Mouse (Mus musculus) embryonic facial prominence, embryonic 10.5 days (tissue): ENCODE data around the gene Cyth4. TPM values are rescaled to one million over a fixed set of nuclear protein-coding genes. Genes with fewer than 3 reads are reported as not detected.
A peak's percentile ranks its signal among the peaks of the same experiment; 100 is the strongest.

Experiments used
- DNase-seq: peaks from one replicate; pipeline ENCODE4 v3.0.0-alpha.2; 2017; ENCODE audit warnings: low spot score
- H3K27ac ChIP-seq: fragments of 300-500 bp; sonication (generic); replicated peaks from 2 replicates; pipeline ENCODE4 v1.5.1; 2016; ENCODE audit warnings: mild to moderate bottlenecking
- H3K27me3 ChIP-seq: fragments of 300-500 bp; sonication (generic); replicated peaks from 2 replicates; pipeline ENCODE4 v1.6.1; 2016; ENCODE audit warnings: low read depth, mild to moderate bottlenecking; ENCODE audit not compliant: poor library complexity, severe bottlenecking
- H3K36me3 ChIP-seq: fragments of 300-500 bp; sonication (generic); replicated peaks from 2 replicates; pipeline ENCODE4 v1.6.1; 2016; ENCODE audit warnings: mild to moderate bottlenecking, moderate library complexity
- H3K4me1 ChIP-seq: fragments of 300-500 bp; sonication (generic); 2 replicates; pipeline ENCODE4 v1.6.1; 2016
- H3K4me3 ChIP-seq: fragments of 300-500 bp; sonication (generic); 2 replicates; pipeline ENCODE4 v1.5.1; 2016; ENCODE audit warnings: mild to moderate bottlenecking, moderate library complexity
- H3K9me3 ChIP-seq: fragments of 300-500 bp; sonication (generic); 2 replicates; pipeline ENCODE4 v1.6.1; 2016; ENCODE audit warnings: mild to moderate bottlenecking
- WGBS: fragments of 180-500 bp; shearing (Covaris S2); methylation state at CpG from one replicate; pipeline ENCODE4 v1.1.7; 2016; 5-methylcytosine and 5-hydroxymethylcytosine counted together
- polyA plus RNA-seq: library from polyadenylated mRNA; unstranded; fragments of >200 nt; fragmentation: Nextera tagmentation; extraction: Ambion mirVana; gene quantifications from 2 replicates; pipeline ENCODE4 v1.2.1, GENCODE M21; 2016

Cyth4 gene
- polyA plus RNA-seq, 1 experiment from 2014 or later: 5.8 TPM

DNA sequence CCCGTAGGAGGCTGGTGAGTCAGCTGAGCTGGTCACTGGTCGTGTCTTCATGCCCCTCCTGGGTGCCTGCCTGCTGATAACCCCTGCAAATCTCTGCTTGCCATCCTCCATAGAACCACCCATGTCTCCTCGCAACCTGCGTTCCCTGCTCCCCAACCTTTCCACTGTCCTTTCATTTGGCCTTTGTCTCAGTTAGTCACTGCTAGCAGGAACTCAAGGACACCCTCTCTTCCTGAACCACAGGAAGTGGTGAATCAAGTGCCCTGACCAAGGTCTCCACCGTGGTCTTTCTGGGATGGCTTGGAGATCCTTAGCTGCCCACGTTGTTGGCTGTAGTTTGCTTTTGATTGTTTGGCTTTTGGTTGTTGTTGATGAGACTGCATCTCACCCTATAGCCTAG lies 4.3 kb downstream of the Cyth4 start:
- H3K36me3 ChIP-seq: no peaks in the 10 kb centered on the region
- H3K27ac ChIP-seq: no peak overlapping the region
- H3K4me3 ChIP-seq: no peak overlapping the region
- no peaks in the 10 kb centered on the region for H3K27me3 ChIP-seq
- WGBS: 78% methylated on average over 6 of the region's 6 CpGs
- peaks cover 19% of the 10 kb centered on the region for H3K4me1 ChIP-seq
- no peak for DNase-seq
- peaks cover 3% of the 10 kb centered on the region; the same call in 1 of the 2 replicates for H3K9me3 ChIP-seq

DNA sequence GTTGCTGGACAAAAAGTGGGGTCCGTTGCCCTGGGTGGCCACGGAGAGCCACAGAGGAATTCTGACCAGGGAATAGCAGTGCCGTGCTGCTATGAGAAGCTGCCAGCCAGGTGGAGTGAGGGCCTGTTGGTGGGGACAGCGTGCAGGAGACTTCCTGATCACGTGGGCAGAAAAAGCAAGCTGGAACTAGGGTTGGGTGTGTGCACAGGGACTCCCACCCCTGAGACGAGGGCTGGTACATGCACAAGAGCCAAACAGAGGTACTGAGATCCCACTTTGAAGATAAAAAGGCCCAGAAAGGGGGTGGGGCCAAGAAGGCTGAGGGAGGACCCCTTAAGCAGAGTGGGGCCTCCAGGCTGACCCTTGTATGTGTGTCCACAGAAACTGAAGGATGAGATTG lies 7.4 kb downstream of the Cyth4 start:
- 82% methylated on average over 6 of the region's 6 CpGs for WGBS
- DNase-seq: no peak
- Histone ChIP-seq H3K9me3 (peaks cover 3% of the 10 kb centered on the region; the same call in 1 of the 2 replicates), H3K27ac (no peak overlapping the region), H3K27me3 (no peaks in the 10 kb centered on the region), H3K4me3 (no peak overlapping the region), H3K4me1 (peaks cover 23% of the 10 kb centered on the region), H3K36me3 (no peaks in the 10 kb centered on the region)

DNA sequence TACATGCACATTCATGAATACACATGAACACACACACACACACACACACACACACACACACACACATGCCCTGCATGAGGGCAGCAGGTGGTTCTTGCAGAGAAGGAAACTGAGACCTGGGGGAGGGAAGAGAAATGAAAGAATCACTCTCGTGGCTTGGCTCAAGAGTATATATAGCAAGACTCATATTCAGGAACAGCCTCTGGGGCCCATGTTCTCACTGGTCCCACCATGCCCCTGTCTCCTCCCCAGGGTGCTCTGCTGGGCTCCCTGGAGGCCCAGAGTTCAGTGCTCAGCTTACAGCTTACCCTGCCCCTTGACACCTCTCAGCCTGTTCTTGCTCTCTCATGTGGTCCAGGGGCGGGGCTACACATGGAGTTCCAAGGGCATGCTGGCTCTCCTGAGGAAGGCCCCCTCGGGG lies 8.5 kb downstream of the Cyth4 start:
- H3K27me3 ChIP-seq: 0 out of 2 replicates have a peak, but pooled peaks cover 5% of the 10 kb centered on the region
- peaks cover 3% of the 10 kb centered on the region; the same call in 1 of the 2 replicates for H3K9me3 ChIP-seq
- no peaks in the 10 kb centered on the region for H3K36me3 ChIP-seq
- DNase-seq: no peak
- WGBS: 49% methylated on average over 3 of the region's 3 CpGs
- no peak overlapping the region for H3K27ac ChIP-seq
- peaks cover 25% of the 10 kb centered on the region for H3K4me1 ChIP-seq
- H3K4me3 ChIP-seq: no peak overlapping the region

DNA sequence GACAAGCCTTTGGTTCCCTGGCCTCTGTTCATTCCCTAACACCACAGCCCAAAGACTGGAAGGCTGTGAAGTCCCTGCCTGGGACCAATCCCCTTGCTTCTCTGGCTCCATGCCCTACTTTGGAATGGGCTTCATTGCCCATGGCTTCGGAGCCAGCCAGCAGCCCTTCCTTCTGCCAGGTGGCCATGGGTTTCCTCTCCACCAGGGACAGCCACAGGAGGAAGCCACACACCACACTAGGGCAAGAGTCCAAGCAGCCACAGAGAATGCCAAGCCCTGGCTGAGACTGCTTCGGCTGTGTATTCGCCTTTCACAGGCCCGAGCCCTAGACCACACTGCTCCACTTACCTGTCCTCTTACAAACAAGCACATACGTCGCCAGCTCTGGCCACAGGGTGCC lies 9.2 kb downstream of the Cyth4 start:
- no peak overlapping the region for H3K4me3 ChIP-seq
- peaks cover 3% of the 10 kb centered on the region; the same call in 1 of the 2 replicates for H3K9me3 ChIP-seq
- no peak overlapping the region for H3K27ac ChIP-seq
- DNase-seq: no peak
- no peaks in the 10 kb centered on the region for H3K36me3 ChIP-seq
- WGBS: 88% methylated on average over 6 of the region's 6 CpGs
- H3K27me3 ChIP-seq: 0 out of 2 replicates have a peak, but pooled peaks cover 5% of the 10 kb centered on the region
- H3K4me1 ChIP-seq: peaks cover 31% of the 10 kb centered on the region

DNA sequence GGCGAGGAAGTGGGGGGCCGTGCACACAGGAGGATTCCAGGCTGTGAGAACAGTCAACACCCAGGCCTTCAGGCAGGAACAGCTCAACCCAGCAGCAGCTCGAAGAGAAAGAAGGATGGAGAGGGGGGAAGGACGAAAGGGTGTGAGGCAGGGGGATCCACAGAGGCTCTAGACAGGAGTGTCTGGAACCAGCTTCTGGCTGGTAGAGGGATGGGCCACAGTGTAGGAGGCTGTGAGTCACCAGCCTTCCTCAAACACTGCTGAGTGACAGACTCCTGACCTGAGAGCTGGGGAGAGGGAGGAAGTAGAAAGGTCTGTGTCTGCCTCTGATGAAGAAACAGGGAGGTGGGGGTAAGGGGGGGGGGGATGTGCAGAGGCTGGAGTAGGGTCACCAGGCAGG lies 10.6 kb downstream of the Cyth4 start:
- Histone ChIP-seq H3K4me1 (peaks cover 35% of the 10 kb centered on the region), H3K4me3 (no peak overlapping the region), H3K27me3 (0 out of 2 replicates have a peak, but pooled peaks cover 5% of the 10 kb centered on the region), H3K9me3 (no peaks in the 10 kb centered on the region; the same call in 1 of the 2 replicates), H3K27ac (no peak overlapping the region), H3K36me3 (no peaks in the 10 kb centered on the region)
- DNase-seq: no peak
- WGBS: 67% methylated on average over 4 of the region's 4 CpGs

DNA sequence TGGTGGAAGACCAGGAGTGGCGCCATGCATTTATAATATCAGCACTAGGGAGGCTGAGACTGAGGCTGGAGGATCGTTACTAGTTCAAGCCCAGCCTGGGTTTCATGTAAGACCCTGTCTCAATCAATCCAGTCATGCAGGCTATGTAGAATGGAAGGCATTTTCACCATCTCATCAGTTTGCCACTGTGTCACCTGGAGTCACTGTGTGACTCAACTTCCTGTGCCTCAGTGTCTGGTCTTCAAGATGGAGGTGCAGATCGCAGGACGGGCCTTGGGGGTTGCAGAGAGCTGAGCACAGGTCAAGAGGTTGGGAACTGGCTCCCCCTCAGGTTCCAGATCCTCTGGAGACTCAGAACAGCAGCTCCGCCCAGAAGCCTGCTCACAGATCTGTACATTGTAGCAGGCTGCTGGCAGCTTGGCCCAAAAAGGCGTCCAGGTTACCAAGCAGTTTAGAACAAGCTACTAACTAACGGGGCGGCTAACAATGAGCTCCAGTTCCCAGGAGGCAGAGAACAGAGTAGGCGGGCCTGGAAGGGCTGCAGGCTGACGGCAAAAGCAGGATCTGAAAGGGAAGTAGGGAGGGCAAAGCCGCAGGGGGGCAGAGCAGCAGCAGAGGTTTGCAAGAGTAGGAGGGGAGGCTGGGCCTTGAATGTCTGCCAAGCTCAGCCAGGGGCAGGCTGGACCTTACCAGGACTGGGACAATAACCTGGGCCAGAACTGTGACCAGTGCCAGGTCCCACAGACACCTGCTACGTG lies 14.0 kb downstream of the Cyth4 start:
- Histone ChIP-seq H3K27ac (0 out of 2 replicates have a peak overlapping the region, but pooled peaks have one; percentile 30), H3K27me3 (0 out of 2 replicates have a peak, but pooled peaks cover 5% of the 10 kb centered on the region), H3K4me1 (peaks cover 21% of the 10 kb centered on the region), H3K4me3 (no peak overlapping the region), H3K36me3 (no peaks in the 10 kb centered on the region), H3K9me3 (no peaks in the 10 kb centered on the region)
- WGBS: 43% methylated on average over 12 of the region's 12 CpGs
- DNase-seq: no peak

DNA sequence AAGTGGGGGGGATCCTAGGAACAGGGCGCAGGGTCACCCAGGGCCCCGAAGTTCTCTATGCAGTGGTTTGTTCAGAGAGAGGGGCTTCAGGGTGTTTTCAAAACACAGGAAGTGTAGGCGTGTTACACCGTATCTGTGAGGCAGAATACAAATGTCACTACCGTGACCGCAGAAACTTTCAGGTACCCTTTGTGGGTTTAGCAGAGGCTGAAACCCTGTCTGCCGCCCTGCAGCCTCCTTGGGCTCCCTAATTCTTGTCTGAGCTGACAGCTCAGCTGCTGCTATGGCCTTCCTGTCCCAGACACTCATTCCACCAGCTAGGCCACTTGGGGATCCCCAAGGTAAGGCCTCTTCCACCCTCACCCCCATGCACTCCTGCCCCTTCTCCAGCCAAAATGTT lies 17.7 kb downstream of the Cyth4 start:
- Histone ChIP-seq H3K4me3 (no peak overlapping the region), H3K27me3 (peaks cover 3% of the 10 kb centered on the region; the same call in 1 of the 2 replicates), H3K4me1 (peaks cover 12% of the 10 kb centered on the region), H3K9me3 (no peaks in the 10 kb centered on the region), H3K36me3 (no peaks in the 10 kb centered on the region), H3K27ac (no peak overlapping the region)
- DNase-seq: no peak
- WGBS: 86% methylated on average over 7 of the region's 7 CpGs

DNA sequence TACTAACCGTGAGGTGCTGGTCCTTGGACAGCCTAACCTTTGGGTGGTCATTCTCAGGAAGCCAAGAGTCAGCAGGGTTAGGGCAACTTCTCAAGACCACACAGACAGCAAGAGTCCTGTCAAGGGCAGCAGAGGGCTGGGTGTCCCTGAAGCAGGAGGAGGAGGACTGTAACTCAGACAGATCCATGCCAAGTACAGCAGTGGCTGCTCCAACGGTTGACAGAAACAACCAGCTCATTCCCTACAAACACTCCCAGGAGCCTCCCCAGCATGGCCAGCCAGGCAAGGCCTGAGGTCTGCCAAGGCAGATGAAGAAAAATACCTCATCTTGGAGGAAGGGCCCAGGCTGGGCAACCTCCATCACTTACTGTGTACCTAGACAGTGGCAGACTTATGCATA lies 20.1 kb downstream of the Cyth4 start:
- H3K4me3 ChIP-seq: no peak overlapping the region
- H3K36me3 ChIP-seq: no peaks in the 10 kb centered on the region
- peaks cover 16% of the 10 kb centered on the region for H3K27me3 ChIP-seq
- DNase-seq: no peak
- H3K4me1 ChIP-seq: no peaks in the 10 kb centered on the region
- H3K9me3 ChIP-seq: no peaks in the 10 kb centered on the region
- H3K27ac ChIP-seq: no peak overlapping the region
- 87% methylated on average over 2 of the region's 2 CpGs for WGBS

DNA sequence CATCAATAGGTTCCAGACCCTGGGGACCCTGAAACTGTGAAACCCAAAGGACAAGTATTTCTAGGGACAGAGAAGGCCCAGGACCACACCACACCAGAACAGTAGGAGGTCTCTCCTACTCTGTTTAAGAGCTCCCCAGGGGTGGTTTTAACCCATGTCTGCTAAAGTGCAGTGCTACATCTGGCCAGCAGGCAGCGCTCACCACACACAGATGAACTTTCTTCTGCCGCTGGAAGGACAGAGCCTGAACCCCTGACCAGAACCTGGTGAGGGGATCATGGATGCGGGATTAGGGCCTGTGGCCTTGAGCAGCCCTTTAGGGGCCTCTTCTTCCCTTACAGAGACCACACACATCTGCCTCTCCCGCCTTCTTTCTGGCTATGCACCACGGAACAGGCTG lies 26.6 kb downstream of the Cyth4 start:
- peak; percentile 77 for DNase-seq
- H3K36me3 ChIP-seq: no peaks in the 10 kb centered on the region
- H3K27ac ChIP-seq: no peak overlapping the region
- H3K4me3 ChIP-seq: no peak overlapping the region
- no peaks in the 10 kb centered on the region for H3K4me1 ChIP-seq
- peaks cover 22% of the 10 kb centered on the region for H3K27me3 ChIP-seq
- WGBS: 19% methylated on average over 5 of the region's 5 CpGs
- no peaks in the 10 kb centered on the region for H3K9me3 ChIP-seq

DNA sequence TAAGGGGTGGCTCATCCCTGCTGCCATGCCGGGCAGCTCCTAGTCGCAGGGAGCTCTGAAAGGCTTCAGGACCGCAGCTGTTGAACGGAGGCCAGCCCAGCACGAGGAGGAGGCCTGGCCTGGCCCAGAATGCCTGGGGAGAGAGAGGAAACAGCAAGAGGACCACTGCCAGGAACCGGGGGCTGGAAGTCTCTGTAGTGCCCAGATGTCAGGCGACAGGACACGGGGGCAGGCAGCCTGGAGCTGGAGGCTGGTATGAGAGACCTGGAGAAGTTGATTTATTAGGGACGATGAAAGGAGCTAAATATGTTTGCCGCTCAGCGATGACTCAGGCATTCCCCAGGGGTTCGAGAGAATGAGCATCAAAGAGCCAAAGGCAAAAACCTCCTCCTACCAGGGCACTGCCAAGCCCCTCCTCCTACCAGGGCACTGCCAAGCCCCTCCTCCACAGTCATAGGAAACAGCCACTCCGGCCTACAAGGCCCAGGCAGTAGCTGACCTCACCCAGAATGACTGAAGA lies 27.6 kb downstream of the Cyth4 start:
- Histone ChIP-seq H3K27ac (no peak overlapping the region), H3K4me3 (no peak overlapping the region), H3K4me1 (no peaks in the 10 kb centered on the region), H3K9me3 (no peaks in the 10 kb centered on the region), H3K36me3 (no peaks in the 10 kb centered on the region), H3K27me3 (peaks cover 22% of the 10 kb centered on the region)
- WGBS: 72% methylated on average over 13 of the region's 13 CpGs
- no peak for DNase-seq

DNA sequence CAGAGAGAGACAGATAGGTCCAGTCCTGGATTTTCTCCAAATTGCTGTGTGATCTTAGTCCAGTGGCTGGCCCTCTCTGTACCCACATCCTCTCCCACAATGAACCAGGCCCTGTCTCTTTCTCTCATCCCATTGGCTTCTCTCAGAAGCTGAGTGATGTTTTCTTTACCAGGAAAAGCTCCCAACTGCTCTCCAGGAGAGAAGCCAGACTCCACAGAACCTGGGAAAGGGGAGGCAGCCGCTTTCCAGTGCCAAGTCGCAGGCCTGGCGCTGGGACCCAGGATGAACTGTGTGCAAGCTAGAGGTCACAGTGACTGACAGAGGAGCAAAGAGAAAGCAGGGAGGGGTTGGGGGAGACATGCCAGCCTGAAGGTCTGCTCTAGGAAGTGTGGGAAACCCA lies 28.1 kb downstream of the Cyth4 start:
- H3K27me3 ChIP-seq: peaks cover 21% of the 10 kb centered on the region
- no peaks in the 10 kb centered on the region for H3K9me3 ChIP-seq
- no peaks in the 10 kb centered on the region for H3K4me1 ChIP-seq
- WGBS: 77% methylated on average over 3 of the region's 3 CpGs
- DNase-seq: no peak
- no peak overlapping the region for H3K27ac ChIP-seq
- no peaks in the 10 kb centered on the region for H3K36me3 ChIP-seq
- H3K4me3 ChIP-seq: no peak overlapping the region

DNA sequence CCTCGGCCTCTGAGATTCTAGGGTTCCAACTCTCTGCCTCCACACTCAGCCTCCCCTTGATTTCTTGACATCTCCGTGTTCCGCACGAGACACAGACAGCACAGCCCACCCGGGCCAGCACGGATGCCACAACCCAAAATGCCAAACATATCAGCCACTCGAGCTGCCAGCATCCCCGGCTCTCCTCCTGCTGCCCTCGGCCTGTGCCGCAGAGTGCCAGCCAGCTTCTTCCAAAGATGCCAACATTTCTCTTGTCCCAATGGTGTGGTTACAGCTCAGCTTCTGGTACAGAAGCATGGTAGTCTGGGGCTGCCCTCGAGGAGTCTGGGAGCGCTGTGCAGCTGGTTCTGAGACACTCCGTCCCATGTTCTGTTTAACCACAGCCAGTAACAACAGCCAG lies 29.4 kb downstream of the Cyth4 start:
- no peak for DNase-seq
- Histone ChIP-seq H3K27me3 (peaks cover 11% of the 10 kb centered on the region; the same call in 1 of the 2 replicates), H3K4me3 (no peak overlapping the region), H3K36me3 (no peaks in the 10 kb centered on the region), H3K27ac (no peak overlapping the region), H3K4me1 (0 out of 2 replicates have a peak, but pooled peaks cover 4% of the 10 kb centered on the region), H3K9me3 (no peaks in the 10 kb centered on the region)
- 87% methylated on average over 13 of the region's 13 CpGs for WGBS

DNA sequence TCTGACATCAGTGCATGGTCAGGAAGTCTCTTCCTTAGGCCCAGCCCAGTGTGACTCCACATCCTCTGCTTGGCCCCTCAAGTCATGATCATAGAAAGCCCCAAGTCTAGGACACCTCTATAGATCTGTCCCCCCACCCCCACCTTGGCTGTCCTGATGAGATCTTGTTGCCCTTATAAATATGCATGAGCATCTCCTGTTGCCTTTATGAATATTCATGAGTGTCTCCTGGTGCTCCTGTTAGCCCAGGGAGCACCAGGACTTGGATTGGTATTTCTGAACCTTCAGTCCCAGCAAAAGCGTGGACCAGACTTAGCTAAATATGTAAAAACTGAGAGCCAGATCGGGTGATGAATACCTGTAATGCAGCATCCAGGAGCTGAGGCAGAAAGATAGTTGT lies 35.5 kb downstream of the Cyth4 start:
- no peak for DNase-seq
- Histone ChIP-seq H3K27me3 (peaks cover 16% of the 10 kb centered on the region), H3K4me1 (peaks cover 52% of the 10 kb centered on the region), H3K9me3 (no peaks in the 10 kb centered on the region), H3K27ac (no peak overlapping the region), H3K36me3 (no peaks in the 10 kb centered on the region), H3K4me3 (no peak overlapping the region)
- 54% methylated on average over 2 of the region's 2 CpGs for WGBS
